Comparison of ENCODE assay signal across 19 mouse cellular contexts in the genomic region with DNA sequence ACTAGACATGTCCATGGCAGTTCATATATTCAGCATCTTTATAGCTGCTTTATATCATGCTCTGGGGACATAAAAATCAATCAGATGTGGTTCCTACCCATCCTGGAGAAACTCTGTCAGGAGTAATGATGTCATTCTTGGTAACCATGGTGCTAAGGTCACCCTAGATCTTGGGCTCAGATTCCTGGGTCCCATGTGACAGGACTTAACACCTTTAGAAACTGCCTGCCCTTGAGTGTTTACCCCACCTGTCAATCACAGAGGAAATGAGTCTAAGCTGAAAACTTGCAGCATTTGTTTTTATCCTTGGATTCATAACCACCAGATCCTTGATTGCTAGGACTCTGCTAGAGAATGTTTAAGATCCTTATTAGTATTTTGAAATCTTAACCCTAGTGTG.
"Had no signal": no experiment of that assay in that cellular context is flagged by ENCODE, and none has a peak within 500 bp of the region (broad histone marks: within the 10 kb centered on the region; RNA-seq: fewer than 3 reads in every experiment).

No protein-coding gene starts in this region.

- H3K27me3 ChIP-seq: limb, embryonic 12.5 days; limb, embryonic 15.5 days; liver, embryonic 12.5 days; liver, embryonic 15.5 days; lung, embryonic 15.5 days; neural tube, embryonic 12.5 days; neural tube, embryonic 15.5 days had no signal

- ATAC-seq: liver, embryonic 12.5 days had no signal

- H3K4me3 ChIP-seq: limb, embryonic 12.5 days; limb, embryonic 15.5 days; liver, embryonic 12.5 days; liver, embryonic 15.5 days; lung, embryonic 15.5 days; neural tube, embryonic 12.5 days; neural tube, embryonic 15.5 days had no signal

- H3K9ac ChIP-seq: limb, embryonic 12.5 days; limb, embryonic 15.5 days; liver, embryonic 12.5 days; liver, embryonic 15.5 days; lung, embryonic 15.5 days; neural tube, embryonic 12.5 days; neural tube, embryonic 15.5 days had no signal

- DNase-seq: kidney, postnatal 14 days; kidney, postnatal 4 days; left cerebral cortex, postnatal 4 days; lung, adult 18-20 months; lung, postnatal 10 days; lung, postnatal 4 days; midbrain, embryonic 14.5 days; thymus, adult 2 months; thymus, postnatal 14 days; thymus, postnatal 4 days had no signal

- H3K36me3 ChIP-seq: limb, embryonic 12.5 days; limb, embryonic 15.5 days; liver, embryonic 12.5 days; liver, embryonic 15.5 days; lung, embryonic 15.5 days; neural tube, embryonic 12.5 days; neural tube, embryonic 15.5 days had no signal

- H3K4me1 ChIP-seq: limb, embryonic 12.5 days; limb, embryonic 15.5 days; liver, embryonic 15.5 days; lung, embryonic 15.5 days; neural tube, embryonic 12.5 days; neural tube, embryonic 15.5 days had no signal

- H3K9me3 ChIP-seq: limb, embryonic 12.5 days; limb, embryonic 15.5 days; liver, embryonic 12.5 days; liver, embryonic 15.5 days; lung, embryonic 15.5 days; neural tube, embryonic 12.5 days; neural tube, embryonic 15.5 days had no signal

- H3K4me2 ChIP-seq: limb, embryonic 12.5 days; limb, embryonic 15.5 days; liver, embryonic 12.5 days; liver, embryonic 15.5 days; lung, embryonic 15.5 days; midbrain, embryonic 11.5 days; neural tube, embryonic 12.5 days; neural tube, embryonic 15.5 days had no signal

- H3K27ac ChIP-seq: limb, embryonic 12.5 days; limb, embryonic 15.5 days; liver, embryonic 12.5 days; liver, embryonic 15.5 days; lung, embryonic 15.5 days; neural tube, embryonic 12.5 days; neural tube, embryonic 15.5 days; stomach, postnatal 0 days had no signal
